Mouse (Mus musculus) ES-Bruce4 (cell line): ENCODE data around the gene Olfr286.

Experiments used
- CTCF ChIP-seq: IDR thresholded peaks from one replicate; pipeline ENCODE4 v1.8.1; 2011; ENCODE audit warnings: low read depth, low read length
- EP300 ChIP-seq: IDR thresholded peaks from 2 replicates; pipeline ENCODE4 v1.6.1; 2011; ENCODE audit warnings: low read depth, low read length; ENCODE audit not compliant: insufficient read depth
- POLR2A ChIP-seq: IDR thresholded peaks from one replicate; pipeline ENCODE4 v1.8.1; 2011; ENCODE audit warnings: low read length; ENCODE audit not compliant: insufficient read depth

DNA sequence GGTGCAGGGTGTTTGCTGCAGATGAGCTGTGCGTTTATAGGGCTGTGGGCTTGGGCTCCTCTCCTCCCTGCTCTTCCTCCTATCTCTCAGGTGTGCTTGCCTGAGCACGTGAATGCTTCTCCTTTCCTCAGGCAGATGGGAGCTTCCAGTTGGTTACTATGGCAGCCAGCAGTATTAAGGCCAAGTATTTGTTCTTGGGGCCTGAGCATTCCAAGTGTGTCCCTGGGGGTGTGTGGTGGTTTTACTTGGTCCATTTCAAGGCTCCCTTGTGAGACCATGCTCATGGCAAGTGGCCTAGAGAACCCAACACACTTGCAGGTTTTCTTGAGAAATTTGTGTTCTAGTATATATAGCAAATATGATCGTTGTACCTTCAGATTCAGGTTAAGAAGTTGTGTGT, 38.8 kb downstream of the Olfr286 start, which contains the start of gene Olfr288:
- TF ChIP-seq POLR2A (no peak), CTCF (no peak), EP300 (no peak)
